Mouse (Mus musculus) layer of hippocampus, postnatal 14 days (tissue): Measurements from ENCODE around the gene Lmnb2. TPM values are rescaled to one million over a fixed set of nuclear protein-coding genes. Genes with fewer than 3 reads are reported as not detected.
A peak's percentile ranks its signal among the peaks of the same experiment; 100 is the strongest.

ENCODE experiments used
- DNase-seq, 2 experiments: peaks; one replicate each; pipeline ENCODE4 v3.0.0; 2021 to 2022; ENCODE audit warnings: low spot score in 2 of 2, mixed read lengths in 1 of 2
- total RNA-seq, 2 experiments: library from RNA; stranded (reverse); gene quantifications; 2 replicates each; pipeline ENCODE4 v1.2.3; 2021

Gene Lmnb2
- total RNA-seq, 2 experiments from 2014 or later: 18.2 to 21.5 TPM

GRCm38 (mm10) chr10:80900318-80901247 is 17.5 kb downstream of the Lmnb2 start, which contains the start of gene Timm13:
Timm13 (minus strand) TSS chr10:80900969.
- peak; percentile 96 to 99 for DNase-seq

- DNase-seq: no peak
Measured at GRCm38 (mm10) chr10:80899591-80900317, 18.3 kb downstream of the Lmnb2 start.

GRCm38 (mm10) chr10:80899074-80899473 is 19.0 kb downstream of the Lmnb2 start:
- no peak for DNase-seq

- DNase-seq: peak; percentile 47 to 56
Measured at GRCm38 (mm10) chr10:80897861-80898510, 20.1 kb downstream of the Lmnb2 start.

GRCm38 (mm10) chr10:80896581-80897485 is 21.2 kb downstream of the Lmnb2 start:
- no peak for DNase-seq

GRCm38 (mm10) chr10:80895697-80896096 is 22.3 kb downstream of the Lmnb2 start:
- no peak for DNase-seq

GRCm38 (mm10) chr10:80895100-80895499 is 22.9 kb downstream of the Lmnb2 start:
- no peak for DNase-seq

GRCm38 (mm10) chr10:80887181-80887580 is 30.9 kb downstream of the Lmnb2 start:
- DNase-seq: no peak

GRCm38 (mm10) chr10:80881301-80881700 is 36.7 kb downstream of the Lmnb2 start:
- DNase-seq: peak; percentile 57 to 62

GRCm38 (mm10) chr10:80880901-80881300 is 37.1 kb downstream of the Lmnb2 start:
- DNase-seq: no peak

GRCm38 (mm10) chr10:80880131-80880641 is 37.9 kb downstream of the Lmnb2 start:
- DNase-seq: peak; percentile 50 to 67

- no peak for DNase-seq
Measured at GRCm38 (mm10) chr10:80876594-80876993, 41.5 kb downstream of the Lmnb2 start.

GRCm38 (mm10) chr10:80876028-80876427 is 42.0 kb downstream of the Lmnb2 start:
- DNase-seq: peak; percentile 46 to 55

GRCm38 (mm10) chr10:80874035-80874434 is 44.0 kb downstream of the Lmnb2 start:
- no peak for DNase-seq

- DNase-seq: no peak
Measured at GRCm38 (mm10) chr10:80871581-80871980, 46.5 kb downstream of the Lmnb2 start, which contains the start of gene Tmprss9. Tmprss9 (plus strand) TSS chr10:80871848.

- no peak for DNase-seq
Measured at GRCm38 (mm10) chr10:80870993-80871392, 47.1 kb downstream of the Lmnb2 start.

- no peak for DNase-seq
Measured at GRCm38 (mm10) chr10:80864446-80864845, 53.6 kb downstream of the Lmnb2 start.

- DNase-seq: no peak
Measured at GRCm38 (mm10) chr10:80862305-80862704, 55.7 kb downstream of the Lmnb2 start.

GRCm38 (mm10) chr10:80858350-80858935 is 59.6 kb downstream of the Lmnb2 start:
- no peak for DNase-seq

- DNase-seq: no peak
Measured at GRCm38 (mm10) chr10:80857848-80858247, 60.2 kb downstream of the Lmnb2 start.
